Mouse (Mus musculus) olfactory bulb, adult 2 months (tissue): ENCODE measurements around the gene Rin3.
"Not testable (repeated sequence)": the region's sequence is repeated elsewhere in the genome, so short reads cannot be mapped to it uniquely, and the experiment has no call there.

Experiments used
- CTCF ChIP-seq: fragments of 200-500 bp; IDR thresholded peaks from 2 replicates; pipeline ENCODE4 v1.5.1; 2012; ENCODE audit warnings: low read depth, mild to moderate bottlenecking, low read length, moderate library complexity; ENCODE audit not compliant: insufficient read depth
- POLR2A ChIP-seq: fragments of 200-500 bp; IDR thresholded peaks from 2 replicates; pipeline ENCODE4 v1.6.1; 2012; ENCODE audit warnings: mild to moderate bottlenecking, low read depth, low read length, moderate library complexity; ENCODE audit not compliant: insufficient read depth

- not testable (repeated sequence) for TF ChIP-seq CTCF, POLR2A
Measured at GRCm38 (mm10) chr12:102280290-102280689, 2.6 kb upstream of the Rin3 start.
